Mouse (Mus musculus): Measurements from ENCODE around the gene Slc4a2. TPM values are rescaled to one million over a fixed set of nuclear protein-coding genes. Genes with fewer than 3 reads are reported as not detected.

Slc4a2 gene
- polyA plus RNA-seq, 1 experiment from 2014 or later = 28.9 TPM

- WGBS = 7% methylated on average over 61 of the region's 67 CpGs
- ATAC-seq (no peak), DNase-seq (ENCODE audit: low spot score) (peak; percentile 46)
- H3K9ac ChIP-seq (replicated peaks; ENCODE audit: low read depth) = peak overlapping the region; percentile 58
- peak overlapping the region; percentile 90 for H3K27ac ChIP-seq (ENCODE audit: low read length)
- H3K27me3 ChIP-seq (replicated peaks; ENCODE audit: insufficient read depth, low read length) = no peaks in the 10 kb centered on the region
- TF ChIP-seq CTCF (IDR thresholded peaks at IDR 0.05) (peak; percentile 49), EP300 (IDR thresholded peaks at IDR 0.05) (no peak)
- H3K4me2 ChIP-seq (replicated peaks; ENCODE audit: low read depth, low read length) = peak overlapping the region; percentile 72
- peak overlapping the region; percentile 53 for H3K4me3 ChIP-seq (ENCODE audit: low read depth, low read length)
- peaks cover 5% of the 10 kb centered on the region; the same call in 1 of the 2 replicates for H3K4me1 ChIP-seq (ENCODE audit: insufficient read depth, low read depth, low read length)
- H3K36me3 ChIP-seq (ENCODE audit: insufficient read depth, low read length) = peaks cover 27% of the 10 kb centered on the region
- no peaks in the 10 kb centered on the region for H3K9me3 ChIP-seq (ENCODE audit: low read length)
Measured at GRCm38 (mm10) chr5:24474723-24475261, 51.2 kb downstream of the Slc4a2 start.

GRCm38 (mm10) chr5:24475476-24476241 lies 52.0 kb downstream of the Slc4a2 start:
- DNase-seq (ENCODE audit: low spot score) = peak; percentile 93
- Histone ChIP-seq H3K27ac (ENCODE audit: low read length) (peak overlapping the region; percentile 90), H3K4me2 (replicated peaks; ENCODE audit: low read depth, low read length) (peak overlapping the region; percentile 72), H3K27me3 (replicated peaks; ENCODE audit: insufficient read depth, low read length) (no peaks in the 10 kb centered on the region), H3K36me3 (ENCODE audit: insufficient read depth, low read length) (peaks cover 31% of the 10 kb centered on the region), H3K9ac (replicated peaks; ENCODE audit: low read depth) (peak overlapping the region; percentile 58; the same call in 1 of the 2 replicates), H3K9me3 (ENCODE audit: low read length) (no peaks in the 10 kb centered on the region), H3K4me3 (ENCODE audit: low read depth, low read length) (peak overlapping the region; percentile 53), H3K4me1 (ENCODE audit: insufficient read depth, low read depth, low read length) (peaks cover 5% of the 10 kb centered on the region; the same call in 1 of the 2 replicates)
- TF ChIP-seq CTCF (IDR thresholded peaks at IDR 0.05) (no peak), EP300 (IDR thresholded peaks at IDR 0.05) (peak; percentile 59; the same call in 1 of the 2 replicates)
- ATAC-seq = peak; percentile 86
- WGBS = 54% methylated on average over 6 of the region's 6 CpGs

GRCm38 (mm10) chr5:24477909-24478308 lies 54.3 kb downstream of the Slc4a2 start:
- Histone ChIP-seq H3K27ac (ENCODE audit: low read length) (no peak overlapping the region), H3K36me3 (ENCODE audit: insufficient read depth, low read length) (peaks cover 40% of the 10 kb centered on the region), H3K9ac (replicated peaks; ENCODE audit: low read depth) (no peak overlapping the region), H3K4me3 (ENCODE audit: low read depth, low read length) (no peak overlapping the region), H3K27me3 (replicated peaks; ENCODE audit: insufficient read depth, low read length) (no peaks in the 10 kb centered on the region), H3K4me2 (replicated peaks; ENCODE audit: low read depth, low read length) (no peak overlapping the region), H3K4me1 (ENCODE audit: insufficient read depth, low read depth, low read length) (peaks cover 5% of the 10 kb centered on the region; the same call in 1 of the 2 replicates), H3K9me3 (ENCODE audit: low read length) (no peaks in the 10 kb centered on the region)
- ATAC-seq (no peak), DNase-seq (ENCODE audit: low spot score) (no peak)
- TF ChIP-seq CTCF (IDR thresholded peaks at IDR 0.05) (no peak), EP300 (IDR thresholded peaks at IDR 0.05) (no peak)
- WGBS = 85% methylated on average over 9 of the region's 9 CpGs

DNA sequence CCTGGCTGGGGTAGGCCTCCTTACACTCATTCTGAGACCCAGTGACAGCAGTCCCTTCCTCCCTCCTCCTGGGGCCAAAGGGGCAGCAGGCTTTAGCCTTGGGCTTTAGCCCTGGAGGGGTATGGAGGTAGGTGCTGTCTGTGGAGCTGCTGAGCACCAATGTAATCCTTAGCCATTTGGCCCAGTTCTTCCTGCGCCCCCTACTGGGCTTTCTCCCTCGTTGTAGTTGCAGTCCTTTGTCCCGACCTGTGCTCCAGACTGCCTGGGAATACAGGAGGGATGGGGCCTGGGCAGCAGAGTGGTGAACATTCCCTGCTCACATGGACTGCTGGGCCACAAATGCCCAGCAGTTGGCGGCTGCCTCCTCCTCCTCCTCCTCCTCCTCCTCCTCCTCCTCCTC lies 58.0 kb downstream of the Slc4a2 start:
- peak; percentile 67 for ATAC-seq

DNA sequence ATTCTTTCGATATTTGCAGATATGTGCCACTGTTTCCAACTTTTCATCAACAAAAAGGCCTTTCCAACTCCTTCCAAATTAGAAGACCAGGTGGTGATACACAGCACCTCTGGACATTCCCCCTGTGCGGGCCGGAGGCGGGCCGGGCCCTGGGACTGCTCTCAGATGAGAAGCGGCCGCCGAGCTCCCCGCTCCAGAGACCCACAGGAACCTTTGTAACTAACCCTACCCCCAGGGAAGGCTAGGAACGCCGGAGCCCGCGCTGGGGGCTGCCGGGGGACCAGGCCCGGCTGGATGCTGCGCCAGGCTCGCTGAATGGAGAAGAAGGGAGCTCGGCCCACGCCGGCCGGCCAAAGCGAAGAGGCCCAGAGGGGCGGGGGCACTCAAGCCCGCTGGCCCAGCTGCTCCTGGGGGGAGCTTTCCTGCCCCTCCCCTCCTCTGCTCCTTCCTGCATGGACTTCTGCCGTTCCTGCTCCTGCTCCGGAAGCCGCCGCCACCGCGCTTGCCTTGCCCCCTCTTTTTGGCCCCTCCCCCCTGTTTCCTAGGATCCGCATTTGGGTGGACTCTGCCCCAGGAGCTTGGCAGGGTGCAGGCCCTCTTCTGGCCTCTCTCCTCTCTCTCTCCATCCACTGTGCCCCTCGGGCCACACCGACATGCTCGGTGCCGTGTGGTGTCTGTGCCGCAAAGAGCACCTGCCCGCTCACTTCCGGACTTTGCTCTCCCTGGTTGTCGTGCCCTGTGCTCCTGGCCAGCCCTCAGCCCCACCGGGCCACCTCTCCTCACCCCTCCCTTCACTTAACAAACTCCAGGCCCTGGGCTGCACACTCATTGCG lies 58.8 kb downstream of the Slc4a2 start:
- 56% methylated on average over 39 of the region's 41 CpGs for WGBS
- H3K9ac ChIP-seq (replicated peaks; ENCODE audit: low read depth) = no peak overlapping the region
- no peak for DNase-seq (ENCODE audit: low spot score)
- TF ChIP-seq EP300 (IDR thresholded peaks at IDR 0.05) = no peak
- TF ChIP-seq CTCF (IDR thresholded peaks at IDR 0.05) = no peak
- no peak overlapping the region for H3K4me2 ChIP-seq (replicated peaks; ENCODE audit: low read depth, low read length)
- no peak for ATAC-seq
- H3K9me3 ChIP-seq (ENCODE audit: low read length) = no peaks in the 10 kb centered on the region
- no peak overlapping the region for H3K27ac ChIP-seq (ENCODE audit: low read length)
- H3K36me3 ChIP-seq (ENCODE audit: insufficient read depth, low read length) = peaks cover 58% of the 10 kb centered on the region
- H3K4me3 ChIP-seq (ENCODE audit: low read depth, low read length) = no peak overlapping the region
- no peaks in the 10 kb centered on the region for H3K27me3 ChIP-seq (replicated peaks; ENCODE audit: insufficient read depth, low read length)
- no peaks in the 10 kb centered on the region for H3K4me1 ChIP-seq (ENCODE audit: insufficient read depth, low read depth, low read length)

More for the DNA sequence above, 58.0 kb downstream of the Slc4a2 start:
- TF ChIP-seq EP300 (IDR thresholded peaks at IDR 0.05) = no peak
- TF ChIP-seq CTCF (IDR thresholded peaks at IDR 0.05) = peak; percentile 82
- Histone ChIP-seq H3K27me3 (replicated peaks; ENCODE audit: insufficient read depth, low read length) (no peaks in the 10 kb centered on the region), H3K4me3 (ENCODE audit: low read depth, low read length) (no peak overlapping the region), H3K4me1 (ENCODE audit: insufficient read depth, low read depth, low read length) (no peaks in the 10 kb centered on the region), H3K9me3 (ENCODE audit: low read length) (no peaks in the 10 kb centered on the region), H3K27ac (ENCODE audit: low read length) (no peak overlapping the region), H3K4me2 (replicated peaks; ENCODE audit: low read depth, low read length) (no peak overlapping the region), H3K9ac (replicated peaks; ENCODE audit: low read depth) (no peak overlapping the region), H3K36me3 (ENCODE audit: insufficient read depth, low read length) (peaks cover 57% of the 10 kb centered on the region)
- peak; percentile 77 for DNase-seq (ENCODE audit: low spot score)
- WGBS = 9% methylated on average over 4 of the region's 4 CpGs

GRCm38 (mm10) chr5:24483326-24483725 lies 59.7 kb downstream of the Slc4a2 start:
- H3K9ac ChIP-seq (replicated peaks; ENCODE audit: low read depth) = no peak overlapping the region
- H3K4me2 ChIP-seq (replicated peaks; ENCODE audit: low read depth, low read length) = no peak overlapping the region
- no peaks in the 10 kb centered on the region for H3K9me3 ChIP-seq (ENCODE audit: low read length)
- no peak overlapping the region for H3K27ac ChIP-seq (ENCODE audit: low read length)
- WGBS = 34% methylated on average over 11 of the region's 11 CpGs
- TF ChIP-seq CTCF (IDR thresholded peaks at IDR 0.05) (peak; percentile 89), EP300 (IDR thresholded peaks at IDR 0.05) (no peak)
- no peaks in the 10 kb centered on the region for H3K4me1 ChIP-seq (ENCODE audit: insufficient read depth, low read depth, low read length)
- H3K36me3 ChIP-seq (ENCODE audit: insufficient read depth, low read length) = peaks cover 54% of the 10 kb centered on the region
- no peak overlapping the region for H3K4me3 ChIP-seq (ENCODE audit: low read depth, low read length)
- peak; percentile 88 for DNase-seq (ENCODE audit: low spot score)
- H3K27me3 ChIP-seq (replicated peaks; ENCODE audit: insufficient read depth, low read length) = no peaks in the 10 kb centered on the region
- peak; percentile 70 for ATAC-seq
